In genomic region chr7:129469496-129469895, GRCm38 (mm10) we compare ENCODE assay signal across 9 mouse cellular contexts.
DNase-seq lines count a peak whose midpoint lies in the region; ATAC-seq and TF ChIP-seq lines count a peak whose summit lies in the region.
"Had no signal": no experiment of that assay in that cellular context is flagged by ENCODE, and none has a peak within 500 bp of the region (broad histone marks: within the 10 kb centered on the region; RNA-seq: fewer than 3 reads in every experiment).

No protein-coding gene starts in this region.

- no peaks in the 10 kb centered on the region for H3K36me3 ChIP-seq in midbrain, embryonic 10.5 days
- no peaks in the 10 kb centered on the region for H3K36me3 ChIP-seq in midbrain, embryonic 13.5 days
- H3K36me3 ChIP-seq in liver, embryonic 14.5 days (replicated peaks; ENCODE audit: control insufficient read depth, insufficient read depth, low read depth), result no peaks in the 10 kb centered on the region
- H3K36me3 ChIP-seq: liver, embryonic 15.5 days had no signal

- intact Hi-C loops in heart, postnatal 36 days (cut with DNase I), result no loop called here

- DNase-seq in midbrain, embryonic 10.5 days (ENCODE audit: low spot score), result peak; percentile 53
- peak; percentile 21 for DNase-seq in adrenal gland, adult 8-10 months
- peak; percentile 18 to 31 for DNase-seq in heart, postnatal 36 days
- peak in 2 of 3 experiments; percentile 0 to 3 for DNase-seq in liver, embryonic 14.5 days (ENCODE audit: low read depth in 3 of 3, low spot score in 3 of 3)
- peak; percentile 18 to 37 for DNase-seq in urinary bladder, adult 18-20 months (ENCODE audit: low spot score in 2 of 2)
- DNase-seq in spleen, adult 12 weeks (ENCODE audit: low spot score), result no peak
- DNase-seq in T-cell, adult 2 months (ENCODE audit: low spot score), result no peak

- no peak for TF ChIP-seq CTCF in liver, embryonic 14.5 days (IDR thresholded peaks at IDR 0.05; ENCODE audit: low read depth)

- WGBS in midbrain, embryonic 10.5 days, result 11% methylated on average over 3 of the region's 3 CpGs
- 12% methylated on average over 3 of the region's 3 CpGs for WGBS in midbrain, embryonic 13.5 days
- 2% methylated on average over 3 of the region's 3 CpGs for WGBS in liver, embryonic 14.5 days (ENCODE audit: insufficient replicate concordance)

- H3K4me2 ChIP-seq in midbrain, embryonic 13.5 days (replicated peaks), result no peak overlapping the region
- no peak overlapping the region for H3K4me2 ChIP-seq in liver, embryonic 14.5 days (ENCODE audit: low read depth)
- H3K4me2 ChIP-seq: liver, embryonic 15.5 days had no signal

- H3K27ac ChIP-seq in midbrain, embryonic 10.5 days (replicated peaks), result no peak overlapping the region
- H3K27ac ChIP-seq in midbrain, embryonic 13.5 days, result no peak overlapping the region
- no peak overlapping the region for H3K27ac ChIP-seq in liver, embryonic 14.5 days
- H3K27ac ChIP-seq: liver, embryonic 15.5 days had no signal

- no peaks in the 10 kb centered on the region for H3K9me3 ChIP-seq in midbrain, embryonic 10.5 days (replicated peaks)
- H3K9me3 ChIP-seq in midbrain, embryonic 13.5 days, result peaks cover 1% of the 10 kb centered on the region; the same call in 1 of the 2 replicates
- H3K9me3 ChIP-seq in liver, embryonic 14.5 days (ENCODE audit: control insufficient read depth, low read length), result no peaks in the 10 kb centered on the region
- H3K9me3 ChIP-seq: liver, embryonic 15.5 days had no signal

- 0 out of 2 replicates have a peak, but pooled peaks cover 4% of the 10 kb centered on the region for H3K4me1 ChIP-seq in midbrain, embryonic 10.5 days
- no peaks in the 10 kb centered on the region for H3K4me1 ChIP-seq in midbrain, embryonic 13.5 days (replicated peaks)
- no peaks in the 10 kb centered on the region for H3K4me1 ChIP-seq in liver, embryonic 14.5 days (replicated peaks; ENCODE audit: control insufficient read depth in 2 of 2, insufficient read depth in 2 of 2, low read length in 1 of 2)
- H3K4me1 ChIP-seq: liver, embryonic 15.5 days had no signal

- no peak overlapping the region for H3K4me3 ChIP-seq in midbrain, embryonic 10.5 days
- no peak overlapping the region for H3K4me3 ChIP-seq in midbrain, embryonic 13.5 days (replicated peaks)
- H3K4me3 ChIP-seq in liver, embryonic 14.5 days (ENCODE audit: insufficient read depth in 1 of 2, low read depth in 2 of 2, low read length in 2 of 2), result no peak overlapping the region
- H3K4me3 ChIP-seq: liver, embryonic 15.5 days had no signal

- no peak overlapping the region for H3K9ac ChIP-seq in midbrain, embryonic 13.5 days (replicated peaks)
- H3K9ac ChIP-seq in liver, embryonic 14.5 days (replicated peaks), result no peak overlapping the region
- H3K9ac ChIP-seq: liver, embryonic 15.5 days had no signal

- no peak for ATAC-seq in midbrain, embryonic 13.5 days
- ATAC-seq in liver, embryonic 14.5 days (ENCODE audit: insufficient read depth), result no peak

- no peaks in the 10 kb centered on the region for H3K27me3 ChIP-seq in midbrain, embryonic 10.5 days (ENCODE audit: low read depth, poor library complexity, severe bottlenecking)
- no peaks in the 10 kb centered on the region for H3K27me3 ChIP-seq in midbrain, embryonic 13.5 days
- no peaks in the 10 kb centered on the region for H3K27me3 ChIP-seq in liver, embryonic 14.5 days (ENCODE audit: control insufficient read depth, insufficient read depth, low read length)
- H3K27me3 ChIP-seq: liver, embryonic 15.5 days had no signal

- no peak for TF ChIP-seq EP300 in liver, embryonic 14.5 days (IDR thresholded peaks at IDR 0.05; ENCODE audit: low read depth)

Comparison
In these comparisons a context has a peak if more than half of its experiments do, and no peak if none do; other contexts are left out.
1. DNase-seq: peak in midbrain, embryonic 10.5 days (single experiment), adrenal gland, adult 8-10 months (single experiment), heart, postnatal 36 days (2 of 2), liver, embryonic 14.5 days (2 of 3) and urinary bladder, adult 18-20 months (2 of 2); none in spleen, adult 12 weeks (single experiment) and T-cell, adult 2 months (single experiment).